Mouse (Mus musculus) lung, postnatal 25 days (tissue): ENCODE results near the gene Hivep3.
A peak's percentile ranks its signal among the peaks of the same experiment; 100 is the strongest.

ENCODE experiments used
- DNase-seq: peaks from one replicate; pipeline ENCODE4 v3.0.0; 2022; ENCODE audit warnings: low spot score

Gene Hivep3

GRCm38 (mm10) chr4:119977817-119978491 lies 244.4 kb downstream of the Hivep3 start:
- DNase-seq = no peak

GRCm38 (mm10) chr4:119979238-119979829 lies 245.8 kb downstream of the Hivep3 start:
- DNase-seq = no peak

DNA sequence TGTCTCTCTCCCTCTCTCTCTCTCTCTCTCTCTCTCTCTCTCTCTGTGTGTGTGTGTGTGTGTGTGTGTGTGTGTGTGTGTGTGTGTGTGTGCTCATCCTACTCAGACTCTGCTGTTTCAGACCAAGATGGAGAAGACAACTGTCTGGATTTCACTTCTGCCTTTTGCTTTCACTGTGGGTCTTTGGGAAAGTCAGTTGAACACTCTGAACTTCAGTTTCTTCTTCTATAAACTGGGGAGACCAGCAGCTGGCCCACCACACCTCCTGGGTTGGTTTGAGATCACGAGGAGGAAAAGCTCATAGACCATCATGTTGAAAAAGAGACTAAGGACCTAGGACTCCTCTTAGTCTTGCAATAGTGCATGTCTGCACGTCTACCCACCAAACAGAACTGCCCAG lies 246.3 kb downstream of the Hivep3 start:
- no peak for DNase-seq

DNA sequence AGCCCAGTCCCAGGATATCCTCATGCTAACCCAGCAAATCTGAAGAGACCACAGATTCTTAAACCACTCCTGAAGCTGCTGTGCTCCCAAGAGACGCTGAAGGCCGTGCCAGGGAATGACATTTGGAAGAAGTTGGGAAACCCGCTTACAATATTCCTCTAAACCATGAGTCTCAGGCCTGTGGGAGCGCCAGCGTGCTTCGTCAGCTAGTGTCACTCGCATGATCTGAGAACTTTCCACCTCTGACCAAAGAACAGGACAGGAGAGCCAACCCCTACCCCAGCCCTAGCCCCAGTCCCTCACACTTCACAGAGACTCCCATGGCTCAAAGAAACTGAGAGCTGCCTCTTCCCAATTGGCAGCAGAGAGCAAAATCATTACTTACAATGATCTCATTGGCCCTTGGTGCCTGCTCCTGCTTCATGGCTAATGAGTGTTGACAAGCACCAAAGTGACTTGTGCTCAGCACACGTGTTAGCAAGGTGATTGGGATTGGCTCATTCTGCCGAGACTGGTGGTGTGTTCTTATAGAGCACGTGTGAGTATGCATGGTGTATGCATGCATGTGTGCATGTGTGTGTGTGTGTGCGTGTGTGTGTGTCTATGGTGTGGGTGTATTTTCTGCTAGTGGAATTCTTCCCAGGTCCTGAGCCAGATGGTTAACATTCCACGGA lies 247.6 kb downstream of the Hivep3 start:
- no peak for DNase-seq

DNA sequence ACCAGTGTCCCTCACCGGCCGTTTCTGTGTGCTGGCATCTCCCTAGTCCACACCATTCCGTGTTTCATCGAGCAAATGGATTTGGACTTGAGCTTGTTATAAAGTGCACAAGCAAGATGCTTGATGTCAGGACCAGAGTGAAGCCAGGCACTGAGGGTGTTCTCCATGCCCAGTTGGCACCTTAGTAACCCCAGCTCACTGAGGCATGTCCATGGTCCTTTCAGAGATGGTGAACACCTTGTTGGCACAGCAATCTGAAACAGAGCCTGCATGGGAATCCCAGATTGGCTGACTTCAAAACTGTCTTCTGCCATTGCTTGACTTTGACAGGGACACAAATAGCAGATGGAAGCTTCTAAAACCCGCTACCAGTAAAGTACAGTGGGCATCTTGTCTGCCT lies 252.5 kb downstream of the Hivep3 start:
- DNase-seq = no peak

GRCm38 (mm10) chr4:119986580-119987291 lies 253.2 kb downstream of the Hivep3 start:
- DNase-seq = no peak

GRCm38 (mm10) chr4:119987376-119988087 lies 253.9 kb downstream of the Hivep3 start:
- no peak for DNase-seq

GRCm38 (mm10) chr4:119989031-119989693 lies 255.6 kb downstream of the Hivep3 start:
- DNase-seq = no peak

GRCm38 (mm10) chr4:119990346-119990745 lies 256.8 kb downstream of the Hivep3 start:
- DNase-seq = no peak

DNA sequence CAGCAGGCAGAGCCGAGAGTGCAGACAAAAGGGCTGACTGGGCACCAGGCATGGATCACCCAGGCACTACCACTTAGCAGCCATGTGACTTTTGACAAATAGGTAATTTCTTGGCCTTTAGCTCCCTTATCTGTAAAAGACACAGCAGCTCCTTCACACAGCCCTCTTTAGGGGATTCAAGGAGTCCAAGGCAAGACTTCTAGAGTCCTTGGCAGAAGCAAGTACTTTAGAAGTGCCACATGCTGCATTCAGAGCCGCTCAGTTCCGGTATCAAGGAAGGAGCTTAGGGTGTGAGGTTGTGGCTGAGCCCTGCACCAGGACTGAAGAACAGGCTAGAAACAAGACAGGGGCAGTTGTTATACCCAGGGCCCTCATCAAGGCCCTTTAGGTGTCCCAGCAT lies 257.3 kb downstream of the Hivep3 start:
- peak; percentile 30 for DNase-seq

- DNase-seq = no peak
Observed at GRCm38 (mm10) chr4:119991758-119992157, 258.2 kb downstream of the Hivep3 start.

GRCm38 (mm10) chr4:119996377-119996776 lies 262.8 kb downstream of the Hivep3 start:
- DNase-seq = no peak

DNA sequence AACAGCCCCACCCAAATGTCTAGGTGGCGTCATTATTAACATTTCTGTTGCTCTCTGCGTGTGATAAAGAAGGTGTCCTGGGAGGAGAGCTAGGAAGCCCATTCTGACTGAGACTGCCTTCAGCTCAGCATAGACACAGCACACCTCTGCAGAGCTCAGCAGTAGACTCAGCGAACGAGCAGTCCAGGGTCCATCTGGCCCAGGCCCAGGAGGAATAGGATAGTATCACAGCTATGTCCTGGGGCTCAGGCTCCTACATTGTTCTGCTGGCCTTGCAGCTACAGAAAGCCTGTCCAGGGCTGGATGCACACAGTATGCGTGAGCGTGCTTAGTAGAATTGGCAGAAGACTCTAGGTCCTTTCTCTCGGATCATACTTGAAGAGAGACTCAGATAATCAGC lies 263.8 kb downstream of the Hivep3 start:
- no peak for DNase-seq

GRCm38 (mm10) chr4:119998911-119999310 lies 265.3 kb downstream of the Hivep3 start:
- no peak for DNase-seq

DNA sequence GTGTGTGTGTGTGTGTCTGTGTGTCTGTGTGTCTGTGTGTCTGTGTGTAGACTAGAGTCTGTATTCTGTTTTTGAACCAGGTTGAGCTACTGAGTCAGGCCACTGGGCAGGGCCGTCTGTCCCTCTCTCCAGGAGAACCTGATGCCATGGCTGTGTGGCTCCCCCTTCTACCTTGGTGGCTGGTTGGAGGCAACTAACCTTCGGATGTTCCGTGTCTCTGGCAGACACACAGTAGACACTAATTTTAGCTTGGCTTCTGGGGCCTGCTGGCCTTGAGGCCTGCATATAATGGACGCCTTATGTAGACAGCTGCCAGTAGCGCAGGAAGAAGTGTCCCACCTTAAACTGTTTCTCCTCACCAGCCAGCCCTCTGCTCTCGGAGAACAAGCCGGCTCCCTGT lies 267.3 kb downstream of the Hivep3 start:
- no peak for DNase-seq

DNA sequence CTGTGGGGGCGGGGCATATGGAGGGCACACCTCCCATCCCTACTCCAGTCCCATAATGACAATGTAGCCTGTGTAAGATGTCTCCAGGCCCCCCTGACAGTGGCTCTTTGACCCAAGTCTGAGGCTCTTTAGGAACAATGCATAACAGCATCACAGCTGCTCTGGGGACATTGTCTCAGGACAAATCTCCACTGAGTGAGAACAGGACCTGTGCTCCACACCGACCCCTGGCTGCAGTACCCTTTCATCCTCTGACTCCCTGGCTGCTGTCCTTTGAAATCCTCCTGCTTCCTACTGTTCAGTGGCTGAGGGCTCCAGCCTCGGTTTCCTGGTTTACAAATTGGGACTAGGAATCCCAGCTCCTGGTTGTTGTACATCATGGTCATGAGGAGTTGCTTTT lies 269.4 kb downstream of the Hivep3 start:
- DNase-seq = no peak

DNA sequence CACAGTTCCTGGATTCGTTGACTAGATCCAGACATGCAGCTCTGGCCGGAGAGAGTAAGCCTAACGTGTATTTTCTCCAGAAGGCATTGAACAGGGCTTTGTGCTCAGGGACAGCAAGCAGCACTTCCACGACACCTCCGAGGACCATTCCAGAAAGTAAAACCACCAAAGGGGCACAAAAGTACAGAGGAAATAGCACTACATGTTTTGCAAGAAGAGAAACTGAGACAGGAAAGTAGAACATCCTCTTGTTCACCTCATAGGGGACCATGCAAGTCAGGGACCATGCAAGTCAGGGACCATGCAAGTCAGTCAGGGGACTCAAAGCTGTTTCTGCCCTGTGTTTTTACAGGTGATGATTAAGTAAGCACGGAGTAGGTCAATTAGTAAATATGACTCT lies 272.5 kb downstream of the Hivep3 start:
- DNase-seq = no peak

DNA sequence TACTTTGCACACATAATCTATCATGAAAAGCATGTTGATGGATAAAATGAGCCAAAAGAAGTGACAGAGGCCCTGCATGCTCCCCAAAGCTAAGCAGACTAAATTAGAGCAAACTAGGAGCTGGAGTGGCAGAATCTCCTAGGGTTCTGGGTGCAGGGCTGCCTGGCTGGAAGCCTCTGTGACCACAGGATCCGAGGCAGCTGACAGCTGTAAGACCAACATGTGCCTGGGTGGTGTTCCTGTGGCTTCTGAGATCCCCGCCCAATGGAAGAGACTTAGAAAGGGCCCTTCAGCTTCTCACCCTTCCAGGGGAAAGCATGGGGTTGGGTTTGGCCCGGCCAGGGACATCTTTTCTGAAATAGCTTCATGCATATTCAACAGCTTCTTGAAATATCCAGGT lies 274.3 kb downstream of the Hivep3 start:
- no peak for DNase-seq

DNA sequence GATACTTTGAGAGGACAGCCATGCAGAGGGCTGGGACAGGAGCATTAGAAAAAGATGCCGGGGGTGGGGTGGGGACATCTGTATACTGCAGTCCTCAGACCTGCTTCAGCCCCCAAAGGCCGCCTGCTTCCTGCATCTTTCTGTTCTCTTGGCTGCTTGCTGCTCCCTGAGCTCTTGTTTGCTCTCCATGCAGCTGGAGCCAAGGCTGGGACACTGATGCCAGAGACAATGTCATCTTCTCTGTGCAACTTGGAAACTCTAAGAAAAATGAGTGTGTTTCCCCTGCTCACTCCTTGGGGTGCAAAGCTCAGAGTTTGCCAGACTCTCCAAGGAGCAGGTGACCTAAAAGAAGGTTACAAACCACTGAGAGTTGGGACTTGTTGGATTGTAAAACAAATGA lies 275.6 kb downstream of the Hivep3 start:
- DNase-seq = no peak

DNA sequence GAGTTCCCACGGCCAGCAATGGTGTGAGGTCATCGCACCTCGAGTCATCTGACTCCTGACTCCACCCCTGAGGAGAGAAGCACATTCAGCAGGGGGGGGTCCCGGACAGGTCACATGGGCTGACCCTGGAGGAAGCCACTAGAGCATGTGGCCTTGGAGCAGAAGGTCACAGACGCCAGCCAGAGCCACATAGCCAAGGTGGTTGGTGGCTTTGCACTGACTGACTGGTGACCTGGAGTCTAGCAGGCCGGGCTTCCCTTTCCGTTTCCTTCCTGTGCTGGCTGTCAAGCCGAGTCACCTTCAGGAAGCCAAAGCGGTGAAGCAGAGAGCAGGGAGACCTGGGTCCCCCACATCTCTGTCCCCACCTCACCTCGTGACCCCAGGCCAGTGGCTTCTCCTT lies 278.2 kb downstream of the Hivep3 start:
- no peak for DNase-seq

DNA sequence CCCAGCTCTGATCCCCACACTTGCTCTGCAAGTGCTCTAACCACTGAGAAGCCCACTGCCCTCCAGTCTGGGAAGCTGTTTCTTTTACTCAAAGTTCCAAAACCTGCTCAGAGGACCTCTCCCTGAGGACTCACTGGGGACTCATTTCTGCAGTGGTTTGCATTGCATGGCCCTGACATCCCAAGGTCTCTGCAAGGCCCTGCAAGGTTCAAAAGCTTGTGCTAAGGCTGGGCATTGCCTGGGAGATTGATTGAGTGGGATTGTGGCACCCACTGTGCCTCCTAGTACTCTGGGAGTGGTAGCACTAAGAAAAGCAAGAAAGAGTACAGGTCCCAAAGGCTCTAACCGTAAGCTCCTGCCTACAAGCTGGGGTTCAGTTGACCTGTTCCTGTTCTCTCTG lies 279.3 kb downstream of the Hivep3 start:
- no peak for DNase-seq

GRCm38 (mm10) chr4:120018426-120018825 lies 284.8 kb downstream of the Hivep3 start:
- no peak for DNase-seq
